Mouse (Mus musculus): ENCODE measurements around the gene Stk24. TPM values are rescaled to one million over a fixed set of nuclear protein-coding genes. Genes with fewer than 3 reads are reported as not detected.

Stk24 gene
- polyA plus RNA-seq, 1 experiment from 2014 or later, result 38.6 TPM

GRCm38 (mm10) chr14:121373020-121373419 is 6.8 kb downstream of the Stk24 start:
- H3K27ac ChIP-seq (ENCODE audit: low read length), result no peak overlapping the region
- no peak overlapping the region for H3K4me2 ChIP-seq (ENCODE audit: low read depth, low read length)
- WGBS, result 80% methylated on average over 9 of the region's 9 CpGs
- no peak overlapping the region for H3K9ac ChIP-seq (ENCODE audit: low read length)
- no peaks in the 10 kb centered on the region for H3K36me3 ChIP-seq (ENCODE audit: control insufficient read depth, insufficient read depth)
- no peaks in the 10 kb centered on the region for H3K9me3 ChIP-seq (replicated peaks; ENCODE audit: control insufficient read depth, low read length)
- H3K27me3 ChIP-seq (ENCODE audit: control insufficient read depth, insufficient read depth, low read length), result no peaks in the 10 kb centered on the region
- no peak for ATAC-seq (replicated peaks; ENCODE audit: extremely low read depth, insufficient read depth, low FRiP score)
- H3K4me1 ChIP-seq (ENCODE audit: control insufficient read depth, insufficient read depth, low read length), result peaks cover 69% of the 10 kb centered on the region
- no peak overlapping the region for H3K4me3 ChIP-seq (ENCODE audit: low read length)

- Histone ChIP-seq H3K36me3 (ENCODE audit: control insufficient read depth, insufficient read depth) (no peaks in the 10 kb centered on the region), H3K4me1 (ENCODE audit: control insufficient read depth, insufficient read depth, low read length) (peaks cover 72% of the 10 kb centered on the region), H3K27ac (ENCODE audit: low read length) (peak overlapping the region; percentile 18; the same call in 1 of the 2 replicates), H3K9ac (ENCODE audit: low read length) (no peak overlapping the region), H3K27me3 (ENCODE audit: control insufficient read depth, insufficient read depth, low read length) (no peaks in the 10 kb centered on the region), H3K9me3 (replicated peaks; ENCODE audit: control insufficient read depth, low read length) (no peaks in the 10 kb centered on the region), H3K4me3 (ENCODE audit: low read length) (no peak overlapping the region), H3K4me2 (ENCODE audit: low read depth, low read length) (no peak overlapping the region)
- no peak; the same call in 1 of the 2 replicates for ATAC-seq (replicated peaks; ENCODE audit: extremely low read depth, insufficient read depth, low FRiP score)
- 62% methylated on average over 5 of the region's 5 CpGs for whole genome bisulfite sequencing
Observed at GRCm38 (mm10) chr14:121371911-121372820, 7.6 kb downstream of the Stk24 start.

GRCm38 (mm10) chr14:121369385-121369784 is 10.4 kb downstream of the Stk24 start:
- H3K4me3 ChIP-seq (ENCODE audit: low read length), result no peak overlapping the region
- no peaks in the 10 kb centered on the region for H3K9me3 ChIP-seq (replicated peaks; ENCODE audit: control insufficient read depth, low read length)
- no peak overlapping the region for H3K9ac ChIP-seq (ENCODE audit: low read length)
- no peaks in the 10 kb centered on the region for H3K27me3 ChIP-seq (ENCODE audit: control insufficient read depth, insufficient read depth, low read length)
- 66% methylated on average over 5 of the region's 5 CpGs for WGBS
- H3K27ac ChIP-seq (ENCODE audit: low read length), result peak overlapping the region; percentile 20; the same call in 1 of the 2 replicates
- peaks cover 79% of the 10 kb centered on the region for H3K4me1 ChIP-seq (ENCODE audit: control insufficient read depth, insufficient read depth, low read length)
- H3K36me3 ChIP-seq (ENCODE audit: control insufficient read depth, insufficient read depth), result no peaks in the 10 kb centered on the region
- ATAC-seq (replicated peaks; ENCODE audit: extremely low read depth, insufficient read depth, low FRiP score), result no peak
- no peak overlapping the region for H3K4me2 ChIP-seq (ENCODE audit: low read depth, low read length)

GRCm38 (mm10) chr14:121368108-121368705 is 11.6 kb downstream of the Stk24 start:
- H3K4me3 ChIP-seq (ENCODE audit: low read length), result no peak overlapping the region
- H3K9ac ChIP-seq (ENCODE audit: low read length), result peak overlapping the region; percentile 5
- no peak for ATAC-seq (replicated peaks; ENCODE audit: extremely low read depth, insufficient read depth, low FRiP score)
- peaks cover 2% of the 10 kb centered on the region; the same call in 1 of the 2 replicates for H3K9me3 ChIP-seq (replicated peaks; ENCODE audit: control insufficient read depth, low read length)
- H3K4me2 ChIP-seq (ENCODE audit: low read depth, low read length), result peak overlapping the region; percentile 34
- H3K36me3 ChIP-seq (ENCODE audit: control insufficient read depth, insufficient read depth), result peaks cover 7% of the 10 kb centered on the region
- no peaks in the 10 kb centered on the region for H3K27me3 ChIP-seq (ENCODE audit: control insufficient read depth, insufficient read depth, low read length)
- peaks cover 80% of the 10 kb centered on the region for H3K4me1 ChIP-seq (ENCODE audit: control insufficient read depth, insufficient read depth, low read length)
- 63% methylated on average over 4 of the region's 4 CpGs for WGBS
- peak overlapping the region; percentile 68 for H3K27ac ChIP-seq (ENCODE audit: low read length)

- Histone ChIP-seq H3K9me3 (replicated peaks; ENCODE audit: control insufficient read depth, low read length) (peaks cover 2% of the 10 kb centered on the region; the same call in 1 of the 2 replicates), H3K4me3 (ENCODE audit: low read length) (peak overlapping the region; percentile 5), H3K9ac (ENCODE audit: low read length) (peak overlapping the region; percentile 62), H3K27me3 (ENCODE audit: control insufficient read depth, insufficient read depth, low read length) (no peaks in the 10 kb centered on the region), H3K4me1 (ENCODE audit: control insufficient read depth, insufficient read depth, low read length) (peaks cover 85% of the 10 kb centered on the region), H3K4me2 (ENCODE audit: low read depth, low read length) (peak overlapping the region; percentile 54), H3K36me3 (ENCODE audit: control insufficient read depth, insufficient read depth) (peaks cover 7% of the 10 kb centered on the region), H3K27ac (ENCODE audit: low read length) (peak overlapping the region; percentile 89)
- WGBS, result 39% methylated on average over 17 of the region's 17 CpGs
- peak; percentile 15 for ATAC-seq (replicated peaks; ENCODE audit: extremely low read depth, insufficient read depth, low FRiP score)
Observed at GRCm38 (mm10) chr14:121365991-121366728, 13.7 kb downstream of the Stk24 start.

GRCm38 (mm10) chr14:121365390-121365789 is 14.4 kb downstream of the Stk24 start:
- Histone ChIP-seq H3K4me2 (ENCODE audit: low read depth, low read length) (peak overlapping the region; percentile 54), H3K9ac (ENCODE audit: low read length) (peak overlapping the region; percentile 62), H3K4me3 (ENCODE audit: low read length) (peak overlapping the region; percentile 5), H3K27me3 (ENCODE audit: control insufficient read depth, insufficient read depth, low read length) (no peaks in the 10 kb centered on the region), H3K36me3 (ENCODE audit: control insufficient read depth, insufficient read depth) (peaks cover 7% of the 10 kb centered on the region), H3K4me1 (ENCODE audit: control insufficient read depth, insufficient read depth, low read length) (peaks cover 91% of the 10 kb centered on the region), H3K27ac (ENCODE audit: low read length) (peak overlapping the region; percentile 89), H3K9me3 (replicated peaks; ENCODE audit: control insufficient read depth, low read length) (peaks cover 2% of the 10 kb centered on the region; the same call in 1 of the 2 replicates)
- WGBS, result 25% methylated on average over 7 of the region's 7 CpGs
- peak; percentile 59 for ATAC-seq (replicated peaks; ENCODE audit: extremely low read depth, insufficient read depth, low FRiP score)

- Histone ChIP-seq H3K36me3 (ENCODE audit: control insufficient read depth, insufficient read depth) (peaks cover 7% of the 10 kb centered on the region), H3K27ac (ENCODE audit: low read length) (no peak overlapping the region), H3K4me2 (ENCODE audit: low read depth, low read length) (no peak overlapping the region), H3K27me3 (ENCODE audit: control insufficient read depth, insufficient read depth, low read length) (no peaks in the 10 kb centered on the region), H3K9me3 (replicated peaks; ENCODE audit: control insufficient read depth, low read length) (peaks cover 2% of the 10 kb centered on the region; the same call in 1 of the 2 replicates), H3K4me3 (ENCODE audit: low read length) (no peak overlapping the region), H3K9ac (ENCODE audit: low read length) (no peak overlapping the region), H3K4me1 (ENCODE audit: control insufficient read depth, insufficient read depth, low read length) (peaks cover 94% of the 10 kb centered on the region)
- 89% methylated on average over 7 of the region's 7 CpGs for WGBS
- no peak for ATAC-seq (replicated peaks; ENCODE audit: extremely low read depth, insufficient read depth, low FRiP score)
Observed at GRCm38 (mm10) chr14:121364282-121364681, 15.5 kb downstream of the Stk24 start.

DNA sequence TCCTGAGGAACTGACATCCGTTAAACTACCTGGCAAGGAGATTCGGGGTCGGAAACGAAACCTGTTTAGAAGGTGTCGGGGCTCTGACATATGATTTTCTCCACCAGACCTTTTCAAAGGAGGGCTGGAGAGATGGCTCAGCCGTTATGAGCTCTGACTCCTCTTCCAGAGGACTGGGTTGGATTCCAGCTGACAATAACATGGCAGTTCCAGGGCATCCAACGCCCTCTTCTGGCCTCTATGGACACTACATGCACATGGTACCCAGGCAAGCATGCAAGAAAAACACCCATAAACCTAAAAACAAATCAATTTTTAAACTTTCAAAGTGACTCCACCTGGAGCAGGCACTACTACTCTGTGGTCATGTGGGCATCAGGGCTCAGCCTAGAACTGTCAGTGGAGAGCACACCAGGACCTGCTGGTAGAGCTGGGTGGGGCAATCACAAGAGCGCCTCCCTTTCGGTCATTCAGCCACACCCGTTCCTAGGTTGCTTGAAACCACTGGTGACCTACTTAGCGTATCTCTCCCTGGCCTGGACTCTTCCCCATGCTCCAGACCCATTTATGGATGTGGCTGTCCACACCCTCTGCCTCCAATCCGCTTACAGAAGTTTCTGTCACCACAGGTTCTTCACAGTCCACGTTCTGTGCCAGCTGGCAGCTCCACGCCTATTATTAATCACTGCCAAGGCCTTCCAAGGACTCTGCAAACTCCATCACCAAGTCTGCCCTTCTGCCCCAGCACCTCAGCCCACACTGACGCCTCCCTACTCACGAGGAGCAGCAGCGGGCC is 18.3 kb downstream of the Stk24 start:
- 49% methylated on average over 17 of the region's 17 CpGs for WGBS
- peak; percentile 85 for ATAC-seq (replicated peaks; ENCODE audit: extremely low read depth, insufficient read depth, low FRiP score)
- Histone ChIP-seq H3K27me3 (ENCODE audit: control insufficient read depth, insufficient read depth, low read length) (no peaks in the 10 kb centered on the region), H3K4me3 (ENCODE audit: low read length) (no peak overlapping the region), H3K4me2 (ENCODE audit: low read depth, low read length) (peak overlapping the region; percentile 20), H3K4me1 (ENCODE audit: control insufficient read depth, insufficient read depth, low read length) (peaks cover 91% of the 10 kb centered on the region), H3K9me3 (replicated peaks; ENCODE audit: control insufficient read depth, low read length) (peaks cover 2% of the 10 kb centered on the region; the same call in 1 of the 2 replicates), H3K9ac (ENCODE audit: low read length) (peak overlapping the region; percentile 30; the same call in 1 of the 2 replicates), H3K27ac (ENCODE audit: low read length) (peak overlapping the region; percentile 89), H3K36me3 (ENCODE audit: control insufficient read depth, insufficient read depth) (peaks cover 7% of the 10 kb centered on the region)

All from heart, embryonic 16.5 days (tissue).